Mouse (Mus musculus): ENCODE data around the gene Pde6d. TPM values are rescaled to one million over a fixed set of nuclear protein-coding genes. Genes with fewer than 3 reads are reported as not detected.

Gene Pde6d
- total and polyA plus RNA-seq, 2 experiments from 2014 or later: 39.1 to 112 TPM

- DNase-seq (ENCODE audit: low spot score) (peak; percentile 96), ATAC-seq (peak; percentile 64)
- TF ChIP-seq CTCF (IDR thresholded peaks at IDR 0.05; ENCODE audit: low read depth): peak; percentile 91
- peak overlapping the region; percentile 31 for H3K4me2 ChIP-seq (ENCODE audit: low read depth, low read length)
- peak overlapping the region; percentile 45; the same call in 1 of the 2 replicates for H3K27ac ChIP-seq
- H3K9ac ChIP-seq (replicated peaks; ENCODE audit: low read length): no peak overlapping the region
- WGBS: 23% methylated on average over 11 of the region's 11 CpGs
- H3K4me3 ChIP-seq (ENCODE audit: low read length): no peak overlapping the region
- no peaks in the 10 kb centered on the region for H3K9me3 ChIP-seq (ENCODE audit: low read length)
- no peaks in the 10 kb centered on the region for H3K27me3 ChIP-seq (ENCODE audit: insufficient read depth, low read length)
- peaks cover 8% of the 10 kb centered on the region; the same call in 1 of the 2 replicates for H3K36me3 ChIP-seq (ENCODE audit: insufficient read depth, low read length)
- H3K4me1 ChIP-seq (ENCODE audit: insufficient read depth, low read length): peaks cover 8% of the 10 kb centered on the region
Observed at GRCm38 (mm10) chr1:86532362-86533051, 49.9 kb downstream of the Pde6d start.

- no peaks in the 10 kb centered on the region for H3K9me3 ChIP-seq (ENCODE audit: low read length)
- H3K4me1 ChIP-seq (ENCODE audit: insufficient read depth, low read length): peaks cover 8% of the 10 kb centered on the region
- ATAC-seq: peak; percentile 4
- peak; percentile 33 for DNase-seq (ENCODE audit: low spot score)
- peak overlapping the region; percentile 31 for H3K4me2 ChIP-seq (ENCODE audit: low read depth, low read length)
- H3K9ac ChIP-seq (replicated peaks; ENCODE audit: low read length): no peak overlapping the region
- no peak for TF ChIP-seq CTCF (IDR thresholded peaks at IDR 0.05; ENCODE audit: low read depth)
- peak overlapping the region; percentile 45 for H3K27ac ChIP-seq
- 12% methylated on average over 13 of the region's 13 CpGs for WGBS
- H3K36me3 ChIP-seq (ENCODE audit: insufficient read depth, low read length): peaks cover 8% of the 10 kb centered on the region; the same call in 1 of the 2 replicates
- H3K27me3 ChIP-seq (ENCODE audit: insufficient read depth, low read length): no peaks in the 10 kb centered on the region
- H3K4me3 ChIP-seq (ENCODE audit: low read length): no peak overlapping the region
Observed at GRCm38 (mm10) chr1:86531547-86532321, 50.7 kb downstream of the Pde6d start.

- Histone ChIP-seq H3K4me3 (ENCODE audit: low read length) (no peak overlapping the region), H3K27ac (no peak overlapping the region), H3K36me3 (ENCODE audit: insufficient read depth, low read length) (peaks cover 8% of the 10 kb centered on the region; the same call in 1 of the 2 replicates), H3K27me3 (ENCODE audit: insufficient read depth, low read length) (no peaks in the 10 kb centered on the region), H3K4me2 (ENCODE audit: low read depth, low read length) (no peak overlapping the region; the same call in 1 of the 2 replicates), H3K4me1 (ENCODE audit: insufficient read depth, low read length) (peaks cover 8% of the 10 kb centered on the region), H3K9me3 (ENCODE audit: low read length) (no peaks in the 10 kb centered on the region), H3K9ac (replicated peaks; ENCODE audit: low read length) (0 out of 2 replicates have a peak overlapping the region, but pooled peaks have one; percentile 1)
- ATAC-seq (no peak), DNase-seq (ENCODE audit: low spot score) (peak; percentile 66)
- TF ChIP-seq CTCF (IDR thresholded peaks at IDR 0.05; ENCODE audit: low read depth): no peak
- WGBS: 12% methylated on average over 4 of the region's 4 CpGs
Observed at GRCm38 (mm10) chr1:86530871-86531546, 51.4 kb downstream of the Pde6d start.

GRCm38 (mm10) chr1:86529590-86529989 is 52.8 kb downstream of the Pde6d start:
- Histone ChIP-seq H3K27ac (no peak overlapping the region), H3K36me3 (ENCODE audit: insufficient read depth, low read length) (peaks cover 8% of the 10 kb centered on the region; the same call in 1 of the 2 replicates), H3K4me2 (ENCODE audit: low read depth, low read length) (peak overlapping the region; percentile 86), H3K4me3 (ENCODE audit: low read length) (peak overlapping the region; percentile 99), H3K27me3 (ENCODE audit: insufficient read depth, low read length) (no peaks in the 10 kb centered on the region), H3K9ac (replicated peaks; ENCODE audit: low read length) (peak overlapping the region; percentile 100; the same call in 1 of the 2 replicates), H3K9me3 (ENCODE audit: low read length) (no peaks in the 10 kb centered on the region), H3K4me1 (ENCODE audit: insufficient read depth, low read length) (peaks cover 8% of the 10 kb centered on the region)
- TF ChIP-seq CTCF (IDR thresholded peaks at IDR 0.05; ENCODE audit: low read depth): no peak
- no peak for ATAC-seq
- 25% methylated on average over 4 of the region's 4 CpGs for WGBS
- no peak for DNase-seq (ENCODE audit: low spot score)

- Histone ChIP-seq H3K4me2 (ENCODE audit: low read depth, low read length) (peak overlapping the region; percentile 86), H3K27ac (peak overlapping the region; percentile 97), H3K9me3 (ENCODE audit: low read length) (no peaks in the 10 kb centered on the region), H3K4me3 (ENCODE audit: low read length) (peak overlapping the region; percentile 99), H3K4me1 (ENCODE audit: insufficient read depth, low read length) (peaks cover 11% of the 10 kb centered on the region), H3K9ac (replicated peaks; ENCODE audit: low read length) (peak overlapping the region; percentile 100), H3K36me3 (ENCODE audit: insufficient read depth, low read length) (peaks cover 8% of the 10 kb centered on the region; the same call in 1 of the 2 replicates), H3K27me3 (ENCODE audit: insufficient read depth, low read length) (no peaks in the 10 kb centered on the region)
- under 1% methylated on average over 15 of the region's 15 CpGs for WGBS
- no peak; the same call in 1 of the 2 replicates for TF ChIP-seq CTCF (IDR thresholded peaks at IDR 0.05; ENCODE audit: low read depth)
- DNase-seq (ENCODE audit: low spot score) (peak; percentile 72), ATAC-seq (no peak)
Observed at GRCm38 (mm10) chr1:86528571-86529180, 53.8 kb downstream of the Pde6d start.

Data from hindbrain, postnatal 0 days (tissue).